Mouse (Mus musculus): ENCODE measurements around the gene Fam163a.

Fam163a gene

GRCm38 (mm10) chr1:156197588-156197987 is 7.2 kb downstream of the Fam163a start:
- DNase-seq, result no peak

- no peak for DNase-seq
Measured at GRCm38 (mm10) chr1:156193292-156193691, 11.5 kb downstream of the Fam163a start.

- no peak for DNase-seq
Measured at GRCm38 (mm10) chr1:156192853-156193252, 12.0 kb downstream of the Fam163a start.

GRCm38 (mm10) chr1:156186646-156187045 is 18.2 kb downstream of the Fam163a start:
- no peak for DNase-seq

GRCm38 (mm10) chr1:156184158-156184571 is 20.7 kb downstream of the Fam163a start:
- no peak for DNase-seq

- DNase-seq, result no peak
Measured at GRCm38 (mm10) chr1:156183176-156183958, 21.5 kb downstream of the Fam163a start.

- DNase-seq, result peak; percentile 48
Measured at GRCm38 (mm10) chr1:156179875-156180274, 25.0 kb downstream of the Fam163a start.

GRCm38 (mm10) chr1:156168737-156169136 is 36.1 kb downstream of the Fam163a start:
- DNase-seq, result no peak

- no peak for DNase-seq
Measured at GRCm38 (mm10) chr1:156116770-156117169, 88.1 kb downstream of the Fam163a start.

- DNase-seq, result no peak
Measured at GRCm38 (mm10) chr1:156113884-156114499, 90.8 kb downstream of the Fam163a start.

- DNase-seq, result no peak
Measured at GRCm38 (mm10) chr1:156112142-156112541, 92.7 kb downstream of the Fam163a start.

- no peak for DNase-seq
Measured at GRCm38 (mm10) chr1:156111728-156112127, 93.1 kb downstream of the Fam163a start.

GRCm38 (mm10) chr1:156111090-156111489 is 93.7 kb downstream of the Fam163a start:
- no peak for DNase-seq

- DNase-seq, result no peak
Measured at GRCm38 (mm10) chr1:156108400-156108799, 96.4 kb downstream of the Fam163a start.

- no peak for DNase-seq
Measured at GRCm38 (mm10) chr1:156107424-156107823, 97.4 kb downstream of the Fam163a start.

- no peak for DNase-seq
Measured at GRCm38 (mm10) chr1:156105381-156105780, 99.4 kb downstream of the Fam163a start.

GRCm38 (mm10) chr1:156103763-156104162 is 101.1 kb downstream of the Fam163a start:
- DNase-seq, result no peak

GRCm38 (mm10) chr1:156091811-156092210 is 113.0 kb downstream of the Fam163a start:
- DNase-seq, result no peak

GRCm38 (mm10) chr1:156090042-156090441 is 114.8 kb downstream of the Fam163a start:
- no peak for DNase-seq

GRCm38 (mm10) chr1:156089561-156089960 is 115.3 kb downstream of the Fam163a start:
- DNase-seq, result no peak

- DNase-seq, result no peak
Measured at GRCm38 (mm10) chr1:156087586-156087985, 117.2 kb downstream of the Fam163a start.

- no peak for DNase-seq
Measured at GRCm38 (mm10) chr1:156085770-156086169, 119.1 kb downstream of the Fam163a start.

GRCm38 (mm10) chr1:156084603-156085002 is 120.2 kb downstream of the Fam163a start:
- no peak for DNase-seq

GRCm38 (mm10) chr1:156077655-156078054 is 127.2 kb downstream of the Fam163a start:
- no peak for DNase-seq

Measured in right cerebral cortex, postnatal 4 days (tissue).